Mouse (Mus musculus): ENCODE measurements at regions not wholly inside any gene's neighbourhood (a gene's known extent, or its start where the extent isn't known, plus 50 kb on each side); places are given as distances from the start of the nearest gene placed in this dataset.

DNA sequence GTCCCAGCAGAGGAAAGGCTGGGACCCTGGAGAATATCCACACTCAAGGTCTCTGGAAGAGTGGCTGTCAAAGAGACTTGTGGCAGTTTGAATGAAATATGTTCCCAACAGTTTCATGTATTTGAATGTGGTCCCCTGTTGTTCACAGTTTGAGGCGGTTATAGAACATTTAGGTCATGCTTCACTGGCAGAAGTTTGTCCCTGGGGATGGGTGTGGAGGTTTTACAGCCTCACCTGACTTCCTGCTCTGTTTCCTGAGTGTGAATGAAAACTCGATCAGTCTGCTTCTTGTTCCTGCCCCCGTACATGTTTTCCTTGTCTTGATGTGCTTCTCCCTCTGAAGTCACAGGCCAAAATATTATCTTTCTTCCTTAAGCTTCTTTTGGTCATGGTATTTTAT is 277.4 kb upstream of the Vstm2b start:
- Histone ChIP-seq H3K27me3 (ENCODE audit: control insufficient read depth, insufficient read depth, low read length) (no peaks in the 10 kb centered on the region), H3K4me2 (ENCODE audit: low read depth) (no peak overlapping the region), H3K9me3 (ENCODE audit: control insufficient read depth, low read length) (no peaks in the 10 kb centered on the region), H3K4me3 (ENCODE audit: low read depth, low read length) (no peak overlapping the region), H3K36me3 (ENCODE audit: control insufficient read depth, insufficient read depth, low read length) (no peaks in the 10 kb centered on the region), H3K9ac (ENCODE audit: low read length) (no peak overlapping the region), H3K27ac (ENCODE audit: low read depth, low read length) (no peak overlapping the region), H3K4me1 (ENCODE audit: control insufficient read depth, insufficient read depth, low read length) (no peaks in the 10 kb centered on the region)
- DNase-seq (ENCODE audit: low spot score), result no peak
- WGBS, result 73% methylated on average over 3 of the region's 3 CpGs
- no peak for ATAC-seq (ENCODE audit: insufficient read depth, low FRiP score, low TSS enrichment)

DNA sequence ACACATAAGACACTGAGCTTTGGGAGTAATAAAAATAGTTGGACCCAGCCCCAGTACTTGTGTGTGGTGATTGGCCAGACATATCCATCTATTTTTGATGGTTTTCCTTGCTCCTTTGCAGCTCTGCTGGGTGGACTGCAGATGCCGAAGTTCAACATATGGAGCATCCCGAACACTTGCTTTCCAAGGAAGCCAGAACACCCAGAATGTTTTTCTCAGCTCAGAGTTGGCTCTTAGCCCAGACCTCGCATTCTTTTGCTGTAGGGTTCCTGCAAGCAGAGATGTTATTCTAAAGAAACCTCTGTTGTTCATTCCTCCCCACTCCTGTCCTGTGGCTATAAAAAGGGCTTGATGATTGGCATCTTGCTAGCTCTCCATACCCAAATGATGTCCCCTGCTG is 275.3 kb upstream of the Vstm2b start:
- Histone ChIP-seq H3K4me1 (ENCODE audit: control insufficient read depth, insufficient read depth, low read length) (no peaks in the 10 kb centered on the region), H3K27me3 (ENCODE audit: control insufficient read depth, insufficient read depth, low read length) (no peaks in the 10 kb centered on the region), H3K9ac (ENCODE audit: low read length) (no peak overlapping the region), H3K36me3 (ENCODE audit: control insufficient read depth, insufficient read depth, low read length) (no peaks in the 10 kb centered on the region), H3K27ac (ENCODE audit: low read depth, low read length) (no peak overlapping the region), H3K4me3 (ENCODE audit: low read depth, low read length) (no peak overlapping the region), H3K9me3 (ENCODE audit: control insufficient read depth, low read length) (no peaks in the 10 kb centered on the region), H3K4me2 (ENCODE audit: low read depth) (no peak overlapping the region)
- DNase-seq (ENCODE audit: low spot score) (peak; percentile 42), ATAC-seq (ENCODE audit: insufficient read depth, low FRiP score, low TSS enrichment) (no peak)
- WGBS, result 51% methylated on average over 3 of the region's 3 CpGs

DNA sequence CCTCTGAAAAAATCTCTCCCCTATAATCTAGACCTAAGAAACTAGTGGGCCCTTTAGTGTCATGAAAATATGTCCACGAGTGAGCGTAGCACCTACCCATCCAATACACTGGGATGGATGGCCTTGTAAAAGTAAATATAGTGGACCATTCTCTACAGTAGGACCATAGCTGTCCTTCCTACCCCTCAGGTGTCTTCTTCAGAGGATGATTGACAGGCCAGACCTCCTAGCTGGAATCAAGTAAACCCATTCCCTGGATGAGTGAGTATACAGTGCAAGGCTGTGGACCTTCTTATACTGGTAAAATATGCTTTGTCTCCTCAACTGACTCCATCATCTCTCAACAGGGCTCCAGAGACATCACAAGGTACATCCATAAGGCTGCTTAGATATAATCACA is 274.8 kb upstream of the Vstm2b start:
- no peak for DNase-seq (ENCODE audit: low spot score)

DNA sequence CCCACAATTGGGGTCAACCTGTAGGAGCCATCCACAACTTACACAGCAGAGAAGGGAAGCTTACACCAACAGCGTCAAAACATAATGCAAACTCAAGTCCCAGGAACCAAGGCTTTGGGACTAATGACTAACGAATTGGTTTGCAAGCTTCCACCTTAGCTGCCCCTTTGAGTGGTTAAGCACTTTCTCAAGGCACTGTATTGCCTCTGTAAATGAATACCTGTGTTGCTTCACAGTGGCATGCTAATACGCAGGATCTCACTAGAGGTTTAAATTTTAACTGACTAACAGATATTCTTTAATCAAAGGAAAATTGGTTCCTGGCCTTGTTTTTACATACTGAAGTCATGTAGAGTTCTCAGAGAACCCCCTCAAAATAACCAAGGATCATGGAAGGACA is 261.8 kb upstream of the Vstm2b start:
- no peak overlapping the region for H3K9ac ChIP-seq (ENCODE audit: low read length)
- H3K27me3 ChIP-seq (ENCODE audit: control insufficient read depth, insufficient read depth, low read length), result no peaks in the 10 kb centered on the region
- no peak overlapping the region for H3K4me2 ChIP-seq (ENCODE audit: low read depth)
- DNase-seq (ENCODE audit: low spot score) (no peak), ATAC-seq (ENCODE audit: insufficient read depth, low FRiP score, low TSS enrichment) (no peak)
- WGBS, result 86% methylated on average over 3 of the region's 3 CpGs
- no peaks in the 10 kb centered on the region for H3K4me1 ChIP-seq (ENCODE audit: control insufficient read depth, insufficient read depth, low read length)
- H3K9me3 ChIP-seq (ENCODE audit: control insufficient read depth, low read length), result no peaks in the 10 kb centered on the region
- H3K4me3 ChIP-seq (ENCODE audit: low read depth, low read length), result no peak overlapping the region
- no peak overlapping the region for H3K27ac ChIP-seq (ENCODE audit: low read depth, low read length)
- H3K36me3 ChIP-seq (ENCODE audit: control insufficient read depth, insufficient read depth, low read length), result no peaks in the 10 kb centered on the region

More for the DNA sequence above, 274.8 kb upstream of the Vstm2b start:
- Histone ChIP-seq H3K27me3 (ENCODE audit: control insufficient read depth, insufficient read depth, low read length) (no peaks in the 10 kb centered on the region), H3K36me3 (ENCODE audit: control insufficient read depth, insufficient read depth, low read length) (no peaks in the 10 kb centered on the region), H3K9ac (ENCODE audit: low read length) (no peak overlapping the region), H3K9me3 (ENCODE audit: control insufficient read depth, low read length) (no peaks in the 10 kb centered on the region), H3K4me1 (ENCODE audit: control insufficient read depth, insufficient read depth, low read length) (no peaks in the 10 kb centered on the region), H3K27ac (ENCODE audit: low read depth, low read length) (no peak overlapping the region), H3K4me3 (ENCODE audit: low read depth, low read length) (no peak overlapping the region), H3K4me2 (ENCODE audit: low read depth) (no peak overlapping the region)
- ATAC-seq (ENCODE audit: insufficient read depth, low FRiP score, low TSS enrichment), result no peak
- 85% methylated on average over 2 of the region's 2 CpGs for WGBS

DNA sequence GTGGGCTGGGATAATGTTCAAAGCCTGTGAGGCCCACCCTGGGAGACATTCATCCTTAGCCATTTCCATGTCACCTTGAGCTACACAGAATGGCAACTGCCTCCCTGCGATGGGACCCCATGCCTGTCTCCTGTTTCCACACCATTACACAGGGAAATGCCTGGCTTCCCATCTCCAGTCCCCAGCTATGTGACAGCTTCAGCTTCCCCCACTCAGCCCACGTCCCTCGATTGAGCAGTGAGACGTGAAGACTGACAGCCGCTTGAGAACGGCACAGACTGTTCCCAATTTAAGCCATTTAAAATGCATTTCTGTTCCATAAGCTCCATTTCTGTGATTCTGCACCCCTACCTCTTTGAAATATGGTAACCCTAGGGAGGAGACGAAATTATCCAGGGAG is 243.1 kb upstream of the Vstm2b start:
- Histone ChIP-seq H3K4me3 (ENCODE audit: low read depth, low read length) (no peak overlapping the region), H3K4me1 (ENCODE audit: control insufficient read depth, insufficient read depth, low read length) (no peaks in the 10 kb centered on the region), H3K9ac (ENCODE audit: low read length) (no peak overlapping the region), H3K27ac (ENCODE audit: low read depth, low read length) (no peak overlapping the region), H3K27me3 (ENCODE audit: control insufficient read depth, insufficient read depth, low read length) (no peaks in the 10 kb centered on the region), H3K9me3 (ENCODE audit: control insufficient read depth, low read length) (no peaks in the 10 kb centered on the region), H3K36me3 (ENCODE audit: control insufficient read depth, insufficient read depth, low read length) (no peaks in the 10 kb centered on the region), H3K4me2 (ENCODE audit: low read depth) (no peak overlapping the region)
- WGBS, result 83% methylated on average over 7 of the region's 7 CpGs
- no peak for ATAC-seq (ENCODE audit: insufficient read depth, low FRiP score, low TSS enrichment)
- DNase-seq (ENCODE audit: low spot score), result no peak

DNA sequence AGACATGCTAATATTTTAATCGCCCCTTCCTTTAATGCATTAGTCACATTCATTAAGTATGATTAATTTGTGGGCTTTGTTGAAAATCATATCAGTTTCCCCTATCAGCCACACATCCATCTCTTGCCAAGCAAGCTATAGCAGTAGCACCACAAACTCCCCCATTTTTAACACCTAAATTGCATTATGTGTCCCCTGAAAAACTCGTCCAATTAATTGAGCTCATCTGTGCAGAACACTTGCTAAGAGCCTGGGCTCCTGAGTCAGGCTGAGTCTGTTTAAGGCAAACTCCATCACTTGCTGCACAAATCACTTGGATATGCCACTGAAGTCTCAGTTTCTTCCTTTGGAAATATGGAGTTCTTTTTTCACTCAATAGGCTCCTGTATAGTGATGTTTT is 242.7 kb upstream of the Vstm2b start:
- no peak for ATAC-seq (ENCODE audit: insufficient read depth, low FRiP score, low TSS enrichment)
- Histone ChIP-seq H3K4me1 (ENCODE audit: control insufficient read depth, insufficient read depth, low read length) (no peaks in the 10 kb centered on the region), H3K4me2 (ENCODE audit: low read depth) (no peak overlapping the region), H3K27me3 (ENCODE audit: control insufficient read depth, insufficient read depth, low read length) (no peaks in the 10 kb centered on the region), H3K9me3 (ENCODE audit: control insufficient read depth, low read length) (no peaks in the 10 kb centered on the region), H3K4me3 (ENCODE audit: low read depth, low read length) (no peak overlapping the region), H3K9ac (ENCODE audit: low read length) (no peak overlapping the region), H3K27ac (ENCODE audit: low read depth, low read length) (no peak overlapping the region), H3K36me3 (ENCODE audit: control insufficient read depth, insufficient read depth, low read length) (no peaks in the 10 kb centered on the region)
- WGBS, result 80% methylated on average over 2 of the region's 2 CpGs
- no peak for DNase-seq (ENCODE audit: low spot score)

DNA sequence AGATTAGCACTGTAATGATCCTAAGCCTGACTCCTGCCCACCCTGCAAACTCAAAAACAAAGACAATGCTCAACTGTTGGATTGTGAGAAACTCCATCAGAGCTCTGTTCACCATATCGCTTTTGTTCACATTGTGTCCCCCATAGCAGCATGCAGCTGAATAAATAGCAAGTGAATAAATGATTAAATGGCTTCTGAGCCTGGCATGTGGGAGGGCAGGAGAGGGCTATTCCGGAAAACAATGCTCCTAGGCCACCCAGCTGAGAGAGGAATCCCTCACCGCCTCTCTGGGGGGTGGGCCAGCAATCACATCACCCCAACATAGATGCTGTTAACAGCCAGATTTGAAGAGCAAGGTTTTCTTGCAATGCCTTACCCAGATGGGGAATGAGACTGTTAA is 238.5 kb upstream of the Vstm2b start:
- H3K27me3 ChIP-seq (ENCODE audit: control insufficient read depth, insufficient read depth, low read length), result no peaks in the 10 kb centered on the region
- no peaks in the 10 kb centered on the region for H3K4me1 ChIP-seq (ENCODE audit: control insufficient read depth, insufficient read depth, low read length)
- no peak overlapping the region for H3K4me2 ChIP-seq (ENCODE audit: low read depth)
- 18% methylated on average over 3 of the region's 3 CpGs for WGBS
- no peaks in the 10 kb centered on the region for H3K9me3 ChIP-seq (ENCODE audit: control insufficient read depth, low read length)
- no peak overlapping the region for H3K27ac ChIP-seq (ENCODE audit: low read depth, low read length)
- no peak for DNase-seq (ENCODE audit: low spot score)
- no peaks in the 10 kb centered on the region for H3K36me3 ChIP-seq (ENCODE audit: control insufficient read depth, insufficient read depth, low read length)
- H3K9ac ChIP-seq (ENCODE audit: low read length), result no peak overlapping the region
- H3K4me3 ChIP-seq (ENCODE audit: low read depth, low read length), result no peak overlapping the region
- ATAC-seq (ENCODE audit: insufficient read depth, low FRiP score, low TSS enrichment), result peak; percentile 27; the same call in 1 of the 2 replicates

DNA sequence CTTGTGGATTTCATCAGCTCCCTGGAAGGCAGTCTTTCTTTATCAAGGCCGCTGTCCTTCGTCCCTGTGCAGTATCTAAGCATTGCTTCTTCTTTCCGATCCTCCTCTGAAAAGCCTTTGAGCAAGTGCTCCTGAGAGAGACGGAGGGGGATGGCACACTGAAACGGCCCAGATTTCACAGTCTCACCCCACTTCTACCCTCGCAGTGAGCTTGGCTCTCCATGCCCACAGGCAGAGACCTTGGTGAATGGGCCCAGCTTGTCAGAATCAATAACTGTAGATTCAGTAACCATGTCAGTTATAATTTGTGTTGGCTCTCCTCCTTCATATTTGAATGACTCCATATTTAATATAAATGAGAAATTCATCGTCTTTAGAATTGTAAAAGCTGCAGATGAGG is 234.3 kb upstream of the Vstm2b start:
- H3K4me2 ChIP-seq (ENCODE audit: low read depth), result no peak overlapping the region
- no peak overlapping the region for H3K9ac ChIP-seq (ENCODE audit: low read length)
- 79% methylated on average over 7 of the region's 7 CpGs for WGBS
- H3K9me3 ChIP-seq (ENCODE audit: control insufficient read depth, low read length), result no peaks in the 10 kb centered on the region
- no peak overlapping the region for H3K27ac ChIP-seq (ENCODE audit: low read depth, low read length)
- H3K4me3 ChIP-seq (ENCODE audit: low read depth, low read length), result no peak overlapping the region
- ATAC-seq (ENCODE audit: insufficient read depth, low FRiP score, low TSS enrichment) (no peak), DNase-seq (ENCODE audit: low spot score) (no peak)
- H3K36me3 ChIP-seq (ENCODE audit: control insufficient read depth, insufficient read depth, low read length), result no peaks in the 10 kb centered on the region
- H3K4me1 ChIP-seq (ENCODE audit: control insufficient read depth, insufficient read depth, low read length), result no peaks in the 10 kb centered on the region
- H3K27me3 ChIP-seq (ENCODE audit: control insufficient read depth, insufficient read depth, low read length), result no peaks in the 10 kb centered on the region

DNA sequence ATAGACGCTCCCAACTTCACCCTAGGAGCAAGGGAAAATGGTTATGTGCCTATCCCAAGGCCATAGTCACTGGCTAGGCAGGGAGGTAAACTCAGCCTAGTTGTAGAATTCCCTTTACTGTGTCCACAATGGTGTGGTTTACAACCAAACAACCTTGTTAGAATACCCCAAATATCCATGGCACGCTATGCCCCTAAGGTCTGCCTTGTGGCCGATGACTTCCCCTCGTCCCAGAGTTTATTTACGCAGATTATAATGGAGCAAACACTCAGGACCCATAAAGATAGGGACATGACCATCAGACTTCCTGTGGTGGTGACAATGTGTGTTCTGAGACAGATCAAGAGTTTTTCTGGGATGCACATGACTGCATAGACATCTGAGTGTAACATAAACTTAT is 231.5 kb upstream of the Vstm2b start:
- Histone ChIP-seq H3K4me1 (ENCODE audit: control insufficient read depth, insufficient read depth, low read length) (no peaks in the 10 kb centered on the region), H3K4me3 (ENCODE audit: low read depth, low read length) (no peak overlapping the region), H3K9ac (ENCODE audit: low read length) (no peak overlapping the region), H3K4me2 (ENCODE audit: low read depth) (no peak overlapping the region), H3K36me3 (ENCODE audit: control insufficient read depth, insufficient read depth, low read length) (no peaks in the 10 kb centered on the region), H3K9me3 (ENCODE audit: control insufficient read depth, low read length) (no peaks in the 10 kb centered on the region), H3K27me3 (ENCODE audit: control insufficient read depth, insufficient read depth, low read length) (no peaks in the 10 kb centered on the region), H3K27ac (ENCODE audit: low read depth, low read length) (no peak overlapping the region)
- ATAC-seq (ENCODE audit: insufficient read depth, low FRiP score, low TSS enrichment) (no peak), DNase-seq (ENCODE audit: low spot score) (no peak)
- WGBS, result 80% methylated on average over 5 of the region's 5 CpGs
